ENCODE assay signal across 8 mouse cellular contexts in genomic region chr3:108444698-108445365, GRCm38 (mm10). TPM values are rescaled to one million over a fixed set of nuclear protein-coding genes. Genes with fewer than 3 reads are reported as not detected.
DNase-seq lines count a peak whose midpoint lies in the region; ATAC-seq lines count a peak whose summit lies in the region.

TSS of gene Sars (minus strand) at chr3:108445209.

- DNase-seq in adipocyte (ENCODE audit: low spot score): peak; percentile 94
- peak; percentile 97 for DNase-seq in embryo, embryonic 10 days (ENCODE audit: low spot score)
- peak; percentile 94 for DNase-seq in gastrocnemius, postnatal 14 days
- DNase-seq in left cerebral cortex, postnatal 10 days (ENCODE audit: extremely low spot score in 1 of 2, low spot score in 2 of 2): peak; percentile 82 to 95
- peak; percentile 89 for DNase-seq in right cerebral cortex, postnatal 25 days
- DNase-seq in urinary bladder, postnatal 4 days (ENCODE audit: low spot score in 2 of 2): peak; percentile 86 to 91

- intact Hi-C loops in gastrocnemius, postnatal 14 days (cut with DNase I; ENCODE audit: low total_unique reads): no loop called here
- intact Hi-C loops in left cerebral cortex, postnatal 10 days (cut with DNase I): no loop called here

- peak; percentile 87 for ATAC-seq in inflammation-experienced regulatory T-cells, adult 6 months
- peak; percentile 94 for ATAC-seq in megakaryocyte-erythroid progenitor cell, adult 5-6 weeks (replicated peaks; ENCODE audit: low FRiP score, low TSS enrichment, poor library complexity, severe bottlenecking)

RNA-seq across cellular contexts. Expression of gene Sars, which starts in this region (rescaled TPM):
- 100 to 1,000 TPM; 115 to 120 TPM for total RNA-seq in gastrocnemius, postnatal 14 days (2021)
- 100 to 1,000 TPM; 156 to 182 (median 163) TPM for polyA plus RNA-seq in inflammation-experienced regulatory T-cells, adult 6 months (2017; shearing (Covaris generic))
- 100 to 1,000 TPM; 212 to 216 TPM for total RNA-seq in left cerebral cortex, postnatal 10 days (2021)
- total RNA-seq in megakaryocyte-erythroid progenitor cell, adult 5-6 weeks (2014; fragmentation: Nextera tagmentation): 58.8 and 69.7 TPM in 2 replicates
- total RNA-seq in megakaryocyte-erythroid progenitor cell, adult 5-6 weeks (2017): 456 and 521 TPM in 2 replicates

Comparison
In these comparisons a context has a peak if more than half of its experiments do, and no peak if none do; other contexts are left out.
1. Peak in every context shown above with its lines: DNase-seq and ATAC-seq.